Mouse (Mus musculus) myocyte (in vitro differentiated cells): Measurements from ENCODE around the gene Srsf9.

ENCODE experiments used
- CEBPB ChIP-seq: IDR thresholded peaks from 2 replicates; pipeline ENCODE4 v1.6.1; 2011; ENCODE audit warnings: mild to moderate bottlenecking, moderate library complexity; ENCODE audit not compliant: poor library complexity, insufficient read depth, severe bottlenecking
- E2F4 ChIP-seq: IDR thresholded peaks from one replicate; pipeline ENCODE4 v1.6.1; 2011; ENCODE audit warnings: mild to moderate bottlenecking, control low read depth, moderate library complexity; ENCODE audit not compliant: insufficient read depth
- MAX ChIP-seq: IDR thresholded peaks from one replicate; pipeline ENCODE4 v1.6.1; 2011; ENCODE audit warnings: low read depth, mild to moderate bottlenecking, control low read depth
- MYOD1 ChIP-seq, 3 experiments: IDR thresholded peaks; one replicate each; pipeline ENCODE4 v1.6.1; 2011; ENCODE audit warnings: control low read depth in 2 of 3, low read depth in 2 of 3, mild to moderate bottlenecking in 2 of 3, moderate library complexity in 1 of 3; ENCODE audit not compliant: insufficient read length in 2 of 3, control insufficient read depth in 1 of 3
- MYOG ChIP-seq, 3 experiments: IDR thresholded peaks; one replicate each; pipeline ENCODE4 v1.6.1; 2011; ENCODE audit warnings: control low read depth in 2 of 3, low read depth in 2 of 3, mild to moderate bottlenecking in 2 of 3; ENCODE audit not compliant: insufficient read length in 2 of 3, control insufficient read depth in 1 of 3, insufficient read depth in 1 of 3
- POLR2A ChIP-seq: IDR thresholded peaks from one replicate; pipeline ENCODE4 v1.6.1; 2011; ENCODE audit warnings: low read depth, mild to moderate bottlenecking, control low read depth, moderate library complexity; ENCODE audit not compliant: insufficient read length
- POLR2AphosphoS2 ChIP-seq: IDR thresholded peaks from one replicate; pipeline ENCODE4 v1.6.1; 2011; ENCODE audit warnings: low read depth, control low read depth; ENCODE audit not compliant: insufficient read length
- REST ChIP-seq: IDR thresholded peaks from one replicate; pipeline ENCODE4 v1.6.1; 2011; ENCODE audit warnings: mild to moderate bottlenecking, control low read depth, moderate library complexity; ENCODE audit not compliant: insufficient read depth, insufficient read length
- SRF ChIP-seq: IDR thresholded peaks from one replicate; pipeline ENCODE4 v1.6.1; 2011; ENCODE audit warnings: low read depth; ENCODE audit not compliant: control insufficient read depth, insufficient read length
- TCF12 ChIP-seq: IDR thresholded peaks from one replicate; pipeline ENCODE4 v1.6.1; 2011; ENCODE audit warnings: mild to moderate bottlenecking, control low read depth; ENCODE audit not compliant: poor library complexity, insufficient read depth, severe bottlenecking
- TCF3 ChIP-seq: IDR thresholded peaks from one replicate; pipeline ENCODE4 v1.6.1; 2011; ENCODE audit warnings: low read depth, control low read depth; ENCODE audit not compliant: insufficient read length
- USF1 ChIP-seq: IDR thresholded peaks from one replicate; pipeline ENCODE4 v1.6.1; 2011; ENCODE audit warnings: low read depth, mild to moderate bottlenecking, control low read depth, moderate library complexity

- TF ChIP-seq POLR2A (no peak), USF1 (no peak), E2F4 (no peak), REST (no peak), MAX (no peak), SRF (no peak), MYOG (IDR thresholded peaks at IDR 0.05; ENCODE audit: control insufficient read depth in 1 of 3, insufficient read depth in 1 of 3, insufficient read length in 2 of 3, low read depth in 2 of 3) (no peak), MYOD1 (IDR thresholded peaks at IDR 0.05; ENCODE audit: control insufficient read depth in 1 of 3, insufficient read length in 2 of 3, low read depth in 2 of 3) (no peak), CEBPB (no peak), TCF12 (no peak), POLR2AphosphoS2 (peak; percentile 9), TCF3 (no peak)
Measured at GRCm38 (mm10) chr5:115300035-115300744, 26.8 kb upstream of the Srsf9 start.
